Mouse (Mus musculus): Measurements from ENCODE around the gene Pnp2. TPM values are rescaled to one million over a fixed set of nuclear protein-coding genes. Genes with fewer than 3 reads are reported as not detected.
A peak's percentile ranks its signal among the peaks of the same experiment; 100 is the strongest.
"Not testable (repeated sequence)": the region's sequence is repeated elsewhere in the genome, so short reads cannot be mapped to it uniquely, and the experiment has no call there.

Gene Pnp2
- polyA plus RNA-seq, 1 experiment from 2014 or later: 7.1 TPM

GRCm38 (mm10) chr14:50955487-50955886 lies 305 bp upstream of the Pnp2 start:
- peak overlapping the region; percentile 67 for H3K4me2 ChIP-seq (ENCODE audit: low read depth, low read length)
- no peak for ATAC-seq
- no peaks in the 10 kb centered on the region for H3K27me3 ChIP-seq (ENCODE audit: insufficient read depth, low read length)
- no peak for DNase-seq
- peak overlapping the region; percentile 49; the same call in 1 of the 2 replicates for H3K4me3 ChIP-seq (ENCODE audit: low read depth, low read length)
- H3K9ac ChIP-seq (replicated peaks): no peak overlapping the region
- 61% methylated on average over 10 of the region's 10 CpGs for WGBS (ENCODE audit: insufficient replicate concordance)
- H3K27ac ChIP-seq (ENCODE audit: low read depth): peak overlapping the region; percentile 85
- peaks cover 5% of the 10 kb centered on the region; the same call in 1 of the 2 replicates for H3K36me3 ChIP-seq (replicated peaks; ENCODE audit: insufficient read depth, low read length)
- peaks cover 14% of the 10 kb centered on the region for H3K4me1 ChIP-seq (ENCODE audit: insufficient read depth)
- TF ChIP-seq CTCF (IDR thresholded peaks at IDR 0.05; ENCODE audit: low read depth): no peak
- no peak for TF ChIP-seq EP300 (IDR thresholded peaks at IDR 0.05; ENCODE audit: low read depth)
- H3K9me3 ChIP-seq (ENCODE audit: low read length): no peaks in the 10 kb centered on the region

GRCm38 (mm10) chr14:50956724-50957123 lies 932 bp downstream of the Pnp2 start:
- WGBS (ENCODE audit: insufficient replicate concordance): 79% methylated on average over 6 of the region's 6 CpGs
- DNase-seq; H3K36me3 ChIP-seq (replicated peaks; ENCODE audit: insufficient read depth, low read length); H3K27me3 ChIP-seq (ENCODE audit: insufficient read depth, low read length); H3K9me3 ChIP-seq (ENCODE audit: low read length); ATAC-seq: not testable (repeated sequence)
- peak overlapping the region; percentile 67 for H3K4me2 ChIP-seq (ENCODE audit: low read depth, low read length)
- H3K4me1 ChIP-seq (ENCODE audit: insufficient read depth): peaks cover 14% of the 10 kb centered on the region
- H3K4me3 ChIP-seq (ENCODE audit: low read depth, low read length): peak overlapping the region; percentile 49
- peak overlapping the region; percentile 85 for H3K27ac ChIP-seq (ENCODE audit: low read depth)
- H3K9ac ChIP-seq (replicated peaks): peak overlapping the region; percentile 46

DNA sequence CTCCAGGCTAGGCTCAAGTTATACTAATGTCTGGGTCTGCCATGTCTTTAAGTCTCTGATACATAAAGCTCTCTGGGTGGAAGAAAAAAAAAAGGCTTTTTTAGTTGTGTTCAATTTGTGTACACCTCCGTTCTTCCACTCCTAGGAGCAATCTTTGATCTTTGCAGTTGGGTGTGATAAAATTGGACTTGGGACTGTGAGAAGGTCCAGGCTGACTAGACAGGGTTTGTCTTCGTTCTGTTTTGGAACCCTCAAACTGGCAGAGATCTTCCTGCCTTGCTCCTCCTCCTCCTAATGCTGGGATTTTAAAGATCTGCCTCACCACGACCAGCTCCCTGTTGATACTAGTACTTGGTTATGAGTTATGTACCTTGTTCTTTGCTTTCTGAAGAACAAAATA lies 1.4 kb downstream of the Pnp2 start:
- H3K9me3 ChIP-seq (ENCODE audit: low read length); H3K36me3 ChIP-seq (replicated peaks; ENCODE audit: insufficient read depth, low read length); H3K27me3 ChIP-seq (ENCODE audit: insufficient read depth, low read length); DNase-seq; ATAC-seq: not testable (repeated sequence)
- Histone ChIP-seq H3K27ac (ENCODE audit: low read depth) (peak overlapping the region; percentile 85), H3K4me1 (ENCODE audit: insufficient read depth) (peaks cover 14% of the 10 kb centered on the region), H3K9ac (replicated peaks) (peak overlapping the region; percentile 46), H3K4me2 (ENCODE audit: low read depth, low read length) (peak overlapping the region; percentile 67), H3K4me3 (ENCODE audit: low read depth, low read length) (peak overlapping the region; percentile 49)
- whole genome bisulfite sequencing (ENCODE audit: insufficient replicate concordance): 25% methylated on average over 3 of the region's 3 CpGs

DNA sequence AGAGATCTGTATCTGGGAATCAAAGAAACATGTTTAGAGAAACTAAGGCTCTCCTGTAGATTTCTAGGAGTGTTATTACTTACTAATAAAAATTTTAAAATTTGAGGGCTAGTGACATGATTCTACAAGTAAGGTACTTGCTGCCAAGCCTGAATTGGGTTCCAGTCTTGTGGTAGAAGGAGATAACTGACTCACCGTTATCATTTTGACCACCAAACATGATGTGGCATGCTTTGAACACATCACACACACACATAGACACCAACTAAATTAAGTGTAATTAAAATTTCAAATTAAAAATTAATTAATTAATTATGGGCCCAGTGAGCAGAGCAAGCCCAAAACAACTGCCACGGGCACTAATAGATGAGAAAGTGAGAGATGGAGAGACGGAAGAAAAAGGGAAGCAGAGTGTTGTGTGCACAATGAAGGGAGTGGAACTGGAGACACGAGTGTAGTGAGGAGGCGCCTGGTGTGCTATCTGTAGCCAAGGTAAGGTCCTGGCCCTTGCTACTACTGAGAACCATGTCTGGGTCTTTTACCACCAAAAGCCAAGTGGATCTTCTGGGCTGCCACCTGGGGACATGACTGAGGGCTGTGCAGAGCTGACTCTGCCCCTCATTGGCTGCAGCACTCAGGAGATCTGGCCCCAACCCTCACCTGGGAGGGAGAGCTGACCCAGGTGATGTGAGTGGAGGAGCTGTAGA lies 2.6 kb downstream of the Pnp2 start:
- DNase-seq; H3K4me3 ChIP-seq (ENCODE audit: low read depth, low read length); H3K36me3 ChIP-seq (replicated peaks; ENCODE audit: insufficient read depth, low read length); H3K9ac ChIP-seq (replicated peaks); H3K27me3 ChIP-seq (ENCODE audit: insufficient read depth, low read length); H3K9me3 ChIP-seq (ENCODE audit: low read length): not testable (repeated sequence)
- WGBS (ENCODE audit: insufficient replicate concordance): 61% methylated on average over 5 of the region's 5 CpGs
- peak; percentile 36; the same call in 1 of the 2 replicates for ATAC-seq
- Histone ChIP-seq H3K4me2 (ENCODE audit: low read depth, low read length) (peak overlapping the region; percentile 55; the same call in 1 of the 2 replicates), H3K4me1 (ENCODE audit: insufficient read depth) (peaks cover 14% of the 10 kb centered on the region), H3K27ac (ENCODE audit: low read depth) (peak overlapping the region; percentile 66; the same call in 1 of the 2 replicates)
- TF ChIP-seq EP300 (IDR thresholded peaks at IDR 0.05; ENCODE audit: low read depth): peak; percentile 70; the same call in 1 of the 2 replicates

- H3K36me3 ChIP-seq (replicated peaks; ENCODE audit: insufficient read depth, low read length): peaks cover 5% of the 10 kb centered on the region; the same call in 1 of the 2 replicates
- peaks cover 8% of the 10 kb centered on the region; the same call in 1 of the 2 replicates for H3K4me1 ChIP-seq (ENCODE audit: insufficient read depth)
- no peak overlapping the region for H3K4me3 ChIP-seq (ENCODE audit: low read depth, low read length)
- no peak overlapping the region for H3K4me2 ChIP-seq (ENCODE audit: low read depth, low read length)
- H3K27me3 ChIP-seq (ENCODE audit: insufficient read depth, low read length): no peaks in the 10 kb centered on the region
- no peak for DNase-seq
- TF ChIP-seq CTCF (IDR thresholded peaks at IDR 0.05; ENCODE audit: low read depth) (no peak), EP300 (IDR thresholded peaks at IDR 0.05; ENCODE audit: low read depth) (no peak)
- no peak overlapping the region for H3K27ac ChIP-seq (ENCODE audit: low read depth)
- no peak for ATAC-seq
- WGBS (ENCODE audit: insufficient replicate concordance): 74% methylated on average over 5 of the region's 5 CpGs
- no peaks in the 10 kb centered on the region for H3K9me3 ChIP-seq (ENCODE audit: low read length)
- no peak overlapping the region for H3K9ac ChIP-seq (replicated peaks)
Observed at GRCm38 (mm10) chr14:50968216-50968980, 12.6 kb downstream of the Pnp2 start.

DNA sequence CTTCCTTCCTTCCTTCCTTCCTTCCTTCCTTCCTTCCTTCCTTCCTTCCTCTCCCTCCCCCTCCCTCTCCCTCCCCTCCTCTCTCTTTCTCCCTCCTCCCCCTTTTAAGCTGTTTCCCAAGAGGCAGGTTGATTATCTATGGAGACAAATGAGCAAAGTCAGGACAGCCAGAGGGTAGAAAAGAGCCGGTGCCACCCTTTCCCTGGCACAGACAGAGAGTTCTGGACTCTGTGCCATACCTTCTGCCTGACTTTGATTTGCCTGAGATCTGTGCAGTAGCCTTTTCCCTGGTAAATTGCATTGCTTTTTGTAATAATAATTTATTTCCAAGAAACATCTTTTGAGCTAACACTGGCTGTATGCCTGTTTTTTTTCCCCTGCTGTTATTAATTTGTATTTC lies 13.2 kb downstream of the Pnp2 start:
- H3K9ac ChIP-seq (replicated peaks): no peak overlapping the region
- ATAC-seq (no peak), DNase-seq (no peak)
- H3K9me3 ChIP-seq (ENCODE audit: low read length): no peaks in the 10 kb centered on the region
- no peak overlapping the region for H3K4me3 ChIP-seq (ENCODE audit: low read depth, low read length)
- peaks cover 8% of the 10 kb centered on the region; the same call in 1 of the 2 replicates for H3K4me1 ChIP-seq (ENCODE audit: insufficient read depth)
- H3K27ac ChIP-seq (ENCODE audit: low read depth): no peak overlapping the region; the same call in 1 of the 2 replicates
- no peak overlapping the region for H3K4me2 ChIP-seq (ENCODE audit: low read depth, low read length)
- 38% methylated on average over 1 of the region's 1 CpGs for WGBS (ENCODE audit: insufficient replicate concordance)
- TF ChIP-seq CTCF (IDR thresholded peaks at IDR 0.05; ENCODE audit: low read depth) (no peak), EP300 (IDR thresholded peaks at IDR 0.05; ENCODE audit: low read depth) (no peak)
- H3K36me3 ChIP-seq (replicated peaks; ENCODE audit: insufficient read depth, low read length): peaks cover 5% of the 10 kb centered on the region; the same call in 1 of the 2 replicates
- H3K27me3 ChIP-seq (ENCODE audit: insufficient read depth, low read length): no peaks in the 10 kb centered on the region

Measured in liver, postnatal 0 days (tissue).